8 mouse cellular contexts compared by ENCODE assay signal in the genomic region with DNA sequence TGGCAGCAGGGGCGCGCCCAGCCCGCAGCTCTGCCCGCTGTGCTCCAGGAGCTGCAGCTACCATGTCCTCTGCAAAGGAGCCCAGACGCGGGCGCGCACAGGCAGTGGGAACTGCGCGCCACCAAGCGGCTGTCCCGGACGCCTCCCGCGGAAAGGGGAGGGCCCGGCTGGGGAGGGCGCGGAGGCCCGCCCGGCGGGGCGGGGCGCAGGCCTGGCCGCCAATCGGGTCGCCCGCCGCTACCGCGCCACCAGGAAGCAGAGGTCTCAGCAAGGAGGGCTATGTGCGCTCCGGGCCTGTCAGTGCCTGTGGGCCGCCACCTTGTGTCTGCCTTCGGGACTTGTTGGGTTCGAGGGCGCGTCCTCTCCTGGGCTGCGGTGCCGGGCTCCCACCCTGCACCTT.
A peak's percentile ranks its signal among the peaks of the same experiment; 100 is the strongest.
DNase-seq lines count a peak whose midpoint lies in the region; ATAC-seq and TF ChIP-seq lines count a peak whose summit lies in the region.
"Not testable (repeated sequence)": the region's sequence is repeated elsewhere in the genome, so short reads cannot be mapped to it uniquely, and the experiment has no call there.

No protein-coding gene starts in this region.

- H3K4me2 ChIP-seq in embryonic facial prominence, embryonic 13.5 days: peak overlapping the region; percentile 56
- H3K4me2 ChIP-seq in hindbrain, embryonic 15.5 days: peak overlapping the region; percentile 50
- peak overlapping the region; percentile 35 for H3K4me2 ChIP-seq in neural tube, embryonic 11.5 days (ENCODE audit: low read depth)

- WGBS in embryonic facial prominence, embryonic 13.5 days: 3% methylated on average over 20 of the region's 39 CpGs
- 2% methylated on average over 37 of the region's 39 CpGs for WGBS in hindbrain, embryonic 15.5 days
- 3% methylated on average over 36 of the region's 39 CpGs for WGBS in lung, adult 2 months
- 0% methylated on average over 31 of the region's 39 CpGs for WGBS in neural tube, embryonic 11.5 days

- not testable (repeated sequence) for TF ChIP-seq POLR2A in lung, adult 2 months (IDR thresholded peaks at IDR 0.05; ENCODE audit: borderline replicate concordance, extremely low read depth, low read depth, low read length)

- DNase-seq in adrenal gland, adult (ENCODE audit: inconsistent age in 2 of 2, low spot score in 1 of 2): peak; percentile 76 to 83
- DNase-seq in heart, adult 9 months (ENCODE audit: low spot score in 2 of 2): peak; percentile 31 to 55
- peak; percentile 14 to 44 for DNase-seq in kidney, postnatal 36 days
- peak; percentile 26 for DNase-seq in lung, adult 2 months
- peak; percentile 69 for DNase-seq in neural tube, embryonic 11.5 days (ENCODE audit: low spot score)
- peak; percentile 67 for DNase-seq in testis, postnatal 14 days (ENCODE audit: low spot score)

- not testable (repeated sequence) for TF ChIP-seq CTCF in lung, adult 2 months (IDR thresholded peaks at IDR 0.05; ENCODE audit: insufficient read depth, low read length)

- not testable (repeated sequence) for H3K9me3 ChIP-seq in embryonic facial prominence, embryonic 13.5 days; hindbrain, embryonic 15.5 days; neural tube, embryonic 11.5 days (ENCODE audit: control insufficient read depth, low read length)

- not testable (repeated sequence) for H3K36me3 ChIP-seq in embryonic facial prominence, embryonic 13.5 days; hindbrain, embryonic 15.5 days; neural tube, embryonic 11.5 days (ENCODE audit: control insufficient read depth, insufficient read depth, low read length)

- peak overlapping the region; percentile 54; the same call in 1 of the 2 replicates for H3K9ac ChIP-seq in embryonic facial prominence, embryonic 13.5 days
- not testable (repeated sequence) for H3K9ac ChIP-seq in hindbrain, embryonic 15.5 days
- 0 out of 2 replicates have a peak overlapping the region, but pooled peaks have one; percentile 37 for H3K9ac ChIP-seq in neural tube, embryonic 11.5 days (ENCODE audit: low read length)

- not testable (repeated sequence) for ATAC-seq in embryonic facial prominence, embryonic 13.5 days (ENCODE audit: insufficient number of reproducible peaks, insufficient read depth, low FRiP score, low TSS enrichment, low read depth)
- peak; percentile 92; the same call in 1 of the 2 replicates for ATAC-seq in hindbrain, embryonic 15.5 days (ENCODE audit: low FRiP score, low read depth)
- ATAC-seq in neural tube, embryonic 11.5 days (ENCODE audit: insufficient read depth, low FRiP score, low TSS enrichment): peak; percentile 72; the same call in 1 of the 2 replicates

- peak overlapping the region; percentile 47 for H3K4me3 ChIP-seq in embryonic facial prominence, embryonic 13.5 days
- H3K4me3 ChIP-seq in hindbrain, embryonic 15.5 days: peak overlapping the region; percentile 41
- not testable (repeated sequence) for H3K4me3 ChIP-seq in lung, adult 2 months (replicated peaks; ENCODE audit: extremely low read depth, low read depth, low read length)
- H3K4me3 ChIP-seq in neural tube, embryonic 11.5 days (ENCODE audit: low read depth, low read length): peak overlapping the region; percentile 32

- not testable (repeated sequence) for H3K27me3 ChIP-seq in embryonic facial prominence, embryonic 13.5 days; hindbrain, embryonic 15.5 days; neural tube, embryonic 11.5 days (ENCODE audit: control insufficient read depth, insufficient read depth, low read length)

- not testable (repeated sequence) for H3K4me1 ChIP-seq in embryonic facial prominence, embryonic 13.5 days; hindbrain, embryonic 15.5 days (replicated peaks); lung, adult 2 months (ENCODE audit: control insufficient read depth, insufficient read depth, low read length); neural tube, embryonic 11.5 days (ENCODE audit: control insufficient read depth, insufficient read depth, low read length)

- H3K27ac ChIP-seq in embryonic facial prominence, embryonic 13.5 days; hindbrain, embryonic 15.5 days (replicated peaks); neural tube, embryonic 11.5 days (ENCODE audit: low read depth, low read length): not testable (repeated sequence)

Comparison
In these comparisons a context has a peak if more than half of its experiments do, and no peak if none do; other contexts are left out.
1. DNase-seq: peak in every context shown above with its lines; median percentile 80 in adrenal gland, adult; 69 in neural tube, embryonic 11.5 days; 67 in testis, postnatal 14 days; 43 in heart, adult 9 months; 29 in kidney, postnatal 36 days; 26 in lung, adult 2 months.